Mouse (Mus musculus) MEL (cell line): Measurements from ENCODE around the gene Sptbn4. TPM values are rescaled to one million over a fixed set of nuclear protein-coding genes. Genes with fewer than 3 reads are reported as not detected.

ENCODE experiments used
- DNase-seq: peaks from one replicate; pipeline ENCODE4 v3.0.0; 2011; ENCODE audit warnings: low read depth, low spot score
- H3K27ac ChIP-seq: 2 replicates; pipeline ENCODE4 v1.5.1; 2012; ENCODE audit warnings: low read depth, mild to moderate bottlenecking, control low read depth, low read length, moderate library complexity; ENCODE audit not compliant: control insufficient read depth
- H3K27me3 ChIP-seq, 2 experiments: fragments of 150-350 bp in 1 of 2; sonication (generic) in 1 of 2; 2 replicates each; pipeline ENCODE4 v1.6.1; 2012; ENCODE audit warnings: low read length in 2 of 2, mild to moderate bottlenecking in 2 of 2, improper control_type of control experiment in 1 of 2, moderate library complexity in 1 of 2; ENCODE audit not compliant: insufficient read depth in 2 of 2, control insufficient read depth in 1 of 2
- H3K36me3 ChIP-seq, 2 experiments: 2 replicates each; pipeline ENCODE4 v1.6.1; 2012 to 2014; ENCODE audit warnings: low read length in 2 of 2, improper control_type of control experiment in 1 of 2, inconsistent platforms in 1 of 2, mild to moderate bottlenecking in 1 of 2; ENCODE audit not compliant: insufficient read depth in 2 of 2, control insufficient read depth in 1 of 2
- H3K4me1 ChIP-seq, 2 experiments: fragments of 150-350 bp in 1 of 2; sonication (generic) in 1 of 2; 2 replicates each; pipeline ENCODE4 v1.6.1; 2012; ENCODE audit warnings: low read length in 2 of 2, improper control_type of control experiment in 1 of 2, mild to moderate bottlenecking in 1 of 2; ENCODE audit not compliant: insufficient read depth in 2 of 2, control insufficient read depth in 1 of 2
- H3K4me3 ChIP-seq, 2 experiments: fragments of 150-350 bp in 1 of 2; sonication (generic) in 1 of 2; 2 replicates each; pipeline ENCODE4 v1.5.1; 2012; ENCODE audit warnings: low read depth in 2 of 2, low read length in 2 of 2, mild to moderate bottlenecking in 2 of 2, moderate library complexity in 2 of 2, control low read depth in 1 of 2, improper control_type of control experiment in 1 of 2; ENCODE audit not compliant: control insufficient read depth in 1 of 2, insufficient read depth in 1 of 2
- H3K79me2 ChIP-seq: 2 replicates; pipeline ENCODE4 v1.6.1; 2012; ENCODE audit warnings: mild to moderate bottlenecking, low read length, moderate library complexity; ENCODE audit not compliant: control insufficient read depth, poor library complexity, insufficient read depth
- H3K9ac ChIP-seq: 2 replicates; pipeline ENCODE4 v1.6.1; 2012; ENCODE audit warnings: low read depth, mild to moderate bottlenecking, control low read depth, low read length, moderate library complexity; ENCODE audit not compliant: control insufficient read depth, poor library complexity, severe bottlenecking
- H3K9me3 ChIP-seq: fragments of 150-350 bp; sonication (generic); replicated peaks from 2 replicates; pipeline ENCODE4 v1.6.1; 2012; ENCODE audit warnings: mild to moderate bottlenecking, low read length, improper control_type of control experiment, moderate library complexity; ENCODE audit not compliant: insufficient read depth
- BHLHE40 ChIP-seq: IDR thresholded peaks from 2 replicates; pipeline ENCODE4 v1.6.1; 2012; ENCODE audit warnings: low read depth, mild to moderate bottlenecking, inconsistent platforms, low read length, improper control_type of control experiment, borderline replicate concordance
- CHD1 ChIP-seq: IDR thresholded peaks from 2 replicates; pipeline ENCODE4 v1.6.1; 2012; ENCODE audit warnings: low read depth, mild to moderate bottlenecking, inconsistent platforms, low read length, improper control_type of control experiment
- CHD2 ChIP-seq: IDR thresholded peaks from 2 replicates; pipeline ENCODE4 v1.6.1; 2011; ENCODE audit warnings: low read length, improper control_type of control experiment
- CTCF ChIP-seq, 3 experiments: IDR thresholded peaks in 2 of 3; conservative IDR thresholded peaks in 1 of 3; 2 replicates each; pipeline ENCODE4 v1.5.1; 2011 to 2012; ENCODE audit warnings: low read length in 3 of 3, low read depth in 2 of 3, mild to moderate bottlenecking in 2 of 3, improper control_type of control experiment in 1 of 3, inconsistent platforms in 1 of 3, mixed read lengths in 1 of 3, moderate library complexity in 1 of 3; ENCODE audit not compliant: control insufficient read depth in 1 of 3, insufficient read depth in 1 of 3, poor library complexity in 1 of 3, severe bottlenecking in 1 of 3
- E2F4 ChIP-seq: IDR thresholded peaks from 2 replicates; pipeline ENCODE4 v1.6.1; 2011; ENCODE audit warnings: low read depth, low read length, improper control_type of control experiment, borderline replicate concordance
- ELF1 ChIP-seq: IDR thresholded peaks from 2 replicates; pipeline ENCODE4 v1.6.1; 2014; ENCODE audit warnings: low read depth, mild to moderate bottlenecking, inconsistent platforms, low read length, improper control_type of control experiment, moderate library complexity
- EP300 ChIP-seq, 2 experiments: IDR thresholded peaks; 2 replicates each; pipeline ENCODE4 v1.6.1; 2011; ENCODE audit warnings: improper control_type of control experiment in 2 of 2, low read length in 2 of 2, low read depth in 1 of 2, mild to moderate bottlenecking in 1 of 2
- ETS1 ChIP-seq: IDR thresholded peaks from 2 replicates; pipeline ENCODE4 v1.6.1; 2012; ENCODE audit warnings: low read depth, mild to moderate bottlenecking, inconsistent platforms, low read length, improper control_type of control experiment, moderate library complexity
- GATA1 ChIP-seq: IDR thresholded peaks from 2 replicates; pipeline ENCODE4 v1.6.1; 2011; ENCODE audit warnings: low read depth, low read length, improper control_type of control experiment
- HCFC1 ChIP-seq: IDR thresholded peaks from 2 replicates; pipeline ENCODE4 v1.6.1; 2012; ENCODE audit warnings: low read depth, mild to moderate bottlenecking, inconsistent platforms, low read length, improper control_type of control experiment, moderate library complexity
- JUND ChIP-seq: IDR thresholded peaks from 2 replicates; pipeline ENCODE4 v1.6.1; 2011; ENCODE audit warnings: low read depth, mild to moderate bottlenecking, improper control_type of control experiment, low read length
- KAT2A ChIP-seq: conservative IDR thresholded peaks from 2 replicates; pipeline ENCODE4 v1.6.1; 2012; ENCODE audit warnings: low read depth, low read length, improper control_type of control experiment, inconsistent platforms
- MAFK ChIP-seq: IDR thresholded peaks from 2 replicates; pipeline ENCODE4 v1.6.1; 2011; ENCODE audit warnings: low read depth, mild to moderate bottlenecking, low read length, improper control_type of control experiment, borderline replicate concordance
- MAX ChIP-seq: IDR thresholded peaks from 2 replicates; pipeline ENCODE4 v1.6.1; 2011; ENCODE audit warnings: low read length, improper control_type of control experiment
- MAZ ChIP-seq: IDR thresholded peaks from 2 replicates; pipeline ENCODE4 v1.6.1; 2012; ENCODE audit warnings: low read depth, mild to moderate bottlenecking, inconsistent platforms, low read length, improper control_type of control experiment
- MEF2A ChIP-seq: IDR thresholded peaks from 2 replicates; pipeline ENCODE4 v1.6.1; 2014; ENCODE audit warnings: low read depth, mild to moderate bottlenecking, inconsistent platforms, low read length, improper control_type of control experiment; ENCODE audit not compliant: poor library complexity, insufficient replicate concordance, severe bottlenecking; ENCODE audit errors: extremely low read depth
- MXI1 ChIP-seq: IDR thresholded peaks from 2 replicates; pipeline ENCODE4 v1.6.1; 2011; ENCODE audit warnings: mild to moderate bottlenecking, low read depth, low read length, improper control_type of control experiment
- MYB ChIP-seq: IDR thresholded peaks from 2 replicates; pipeline ENCODE4 v1.6.1; 2011; ENCODE audit warnings: mild to moderate bottlenecking, low read depth, low read length, improper control_type of control experiment
- MYC ChIP-seq: IDR thresholded peaks from 2 replicates; pipeline ENCODE4 v1.6.1; 2011; ENCODE audit warnings: low read depth, mild to moderate bottlenecking, low read length, improper control_type of control experiment, moderate library complexity
- NELFE ChIP-seq: IDR thresholded peaks from 2 replicates; pipeline ENCODE4 v1.6.1; 2011; ENCODE audit warnings: low read depth, low read length, improper control_type of control experiment
- NRF1 ChIP-seq: IDR thresholded peaks from 2 replicates; pipeline ENCODE4 v1.6.1; 2014; ENCODE audit warnings: low read depth, mild to moderate bottlenecking, inconsistent platforms, low read length, improper control_type of control experiment, moderate library complexity; ENCODE audit not compliant: poor library complexity, insufficient read depth, severe bottlenecking
- POLR2A ChIP-seq, 2 experiments: IDR thresholded peaks; 2 replicates each; pipeline ENCODE4 v1.6.1; 2011 to 2012; ENCODE audit warnings: low read length in 2 of 2, mild to moderate bottlenecking in 2 of 2, control low read depth in 1 of 2, improper control_type of control experiment in 1 of 2, low read depth in 1 of 2, moderate library complexity in 1 of 2; ENCODE audit not compliant: control insufficient read depth in 1 of 2, insufficient read depth in 1 of 2, poor library complexity in 1 of 2
- POLR2AphosphoS2 ChIP-seq: IDR thresholded peaks from 2 replicates; pipeline ENCODE4 v1.6.1; 2011; ENCODE audit warnings: low read length, improper control_type of control experiment
- POLR2AphosphoS5 ChIP-seq: IDR thresholded peaks from 2 replicates; pipeline ENCODE4 v1.6.1; 2012; ENCODE audit warnings: low read depth, borderline replicate concordance, mild to moderate bottlenecking, inconsistent platforms, low read length, moderate library complexity, mixed read lengths
- RAD21 ChIP-seq: IDR thresholded peaks from 2 replicates; pipeline ENCODE4 v1.6.1; 2011; ENCODE audit warnings: mild to moderate bottlenecking, low read depth, low read length, improper control_type of control experiment
- RCOR1 ChIP-seq: IDR thresholded peaks from 2 replicates; pipeline ENCODE4 v1.6.1; 2012; ENCODE audit warnings: low read depth, mild to moderate bottlenecking, inconsistent platforms, low read length, improper control_type of control experiment
- SIN3A ChIP-seq: IDR thresholded peaks from 2 replicates; pipeline ENCODE4 v1.6.1; 2012; ENCODE audit warnings: low read length, improper control_type of control experiment, inconsistent platforms
- SMC3 ChIP-seq: IDR thresholded peaks from 2 replicates; pipeline ENCODE4 v1.6.1; 2011; ENCODE audit warnings: low read depth, low read length, improper control_type of control experiment
- TAL1 ChIP-seq: IDR thresholded peaks from 2 replicates; pipeline ENCODE4 v1.6.1; 2012; ENCODE audit warnings: mild to moderate bottlenecking, inconsistent platforms, low read length, moderate library complexity, mixed read lengths
- TBP ChIP-seq: IDR thresholded peaks from 2 replicates; pipeline ENCODE4 v1.8.0; 2011; ENCODE audit warnings: low read depth, low read length, improper control_type of control experiment
- TCF12 ChIP-seq: IDR thresholded peaks from 2 replicates; pipeline ENCODE4 v1.6.1; 2014; ENCODE audit warnings: low read depth, mild to moderate bottlenecking, inconsistent platforms, low read length, improper control_type of control experiment, moderate library complexity
- USF1 ChIP-seq: IDR thresholded peaks from 2 replicates; pipeline ENCODE4 v1.6.1; 2014; ENCODE audit warnings: low read depth, mild to moderate bottlenecking, inconsistent platforms, low read length, improper control_type of control experiment, moderate library complexity
- USF2 ChIP-seq, 2 experiments: IDR thresholded peaks; 2 replicates each; pipeline ENCODE4 v1.6.1; 2011 to 2012; ENCODE audit warnings: improper control_type of control experiment in 2 of 2, low read length in 2 of 2, borderline replicate concordance in 1 of 2, inconsistent platforms in 1 of 2, low read depth in 1 of 2, mild to moderate bottlenecking in 1 of 2; ENCODE audit not compliant: insufficient read depth in 1 of 2
- ZC3H11A ChIP-seq: IDR thresholded peaks from 2 replicates; pipeline ENCODE4 v1.6.1; 2012; ENCODE audit warnings: low read depth, mild to moderate bottlenecking, inconsistent platforms, low read length, improper control_type of control experiment
- ZMIZ1 ChIP-seq: IDR thresholded peaks from 2 replicates; pipeline ENCODE4 v1.6.1; 2012; ENCODE audit warnings: low read depth, mild to moderate bottlenecking, inconsistent platforms, low read length, improper control_type of control experiment, moderate library complexity
- ZNF384 ChIP-seq: IDR thresholded peaks from 2 replicates; pipeline ENCODE4 v1.6.1; 2012; ENCODE audit warnings: low read depth, mild to moderate bottlenecking, inconsistent platforms, low read length, improper control_type of control experiment
- polyA plus RNA-seq, 2 experiments: library from polyadenylated mRNA; stranded (reverse) in 1 of 2; unstranded in 1 of 2; fragments of >175 nt in 1 of 2; fragments of >200 nt in 1 of 2; gene quantifications; 2 replicates each; pipeline versions ENCODE4 v1.2.1 to v1.2.4; 2012; ENCODE audit warnings: low replicate concordance in 2 of 2, low read depth in 1 of 2; ENCODE audit not compliant: insufficient read length in 2 of 2, insufficient read depth in 1 of 2, missing spikeins in 1 of 2
- total RNA-seq: library from RNA; depleted of rRNA; stranded (reverse); fragments of 300-350 nt; gene quantifications from 2 replicates; pipeline ENCODE4 v1.2.3, GENCODE M21; 2012

Sptbn4 gene
- total and polyA plus RNA-seq, 3 experiments, result 0.19 to 0.68 TPM; not detected in 1

DNA sequence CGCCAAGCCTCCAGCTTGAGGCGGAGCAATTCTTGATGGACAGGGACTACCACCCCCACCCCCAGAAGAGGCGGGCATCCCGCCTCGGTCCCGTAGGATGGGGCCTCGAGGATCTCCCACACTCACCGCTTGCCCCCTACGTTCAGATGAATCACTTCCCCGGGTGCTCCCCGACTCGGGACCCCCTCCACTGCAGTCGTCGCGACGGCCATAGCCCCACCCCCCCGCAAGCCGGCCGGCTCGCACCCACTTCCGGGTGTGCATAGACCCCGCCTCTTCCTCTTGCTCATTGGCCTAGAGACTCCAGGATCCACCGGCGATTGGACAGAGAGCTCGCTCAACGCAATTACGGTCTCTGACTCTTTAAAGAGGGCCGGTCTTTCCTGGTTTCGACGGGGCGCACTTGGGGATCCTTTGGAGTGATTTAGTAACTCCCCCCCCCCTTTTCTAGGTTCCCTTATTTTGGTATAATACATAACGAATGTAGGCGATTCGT lies 91.7 kb downstream of the Sptbn4 start, which contains the start of gene Shkbp1:
Shkbp1 (minus strand) TSS at position 275 of the 496 bp plus-strand sequence.
- peaks cover 4 to 16% of the 10 kb centered on the region in 2 experiments for H3K4me1 ChIP-seq
- peak; percentile 97 for DNase-seq
- no peaks in the 10 kb centered on the region for H3K9me3 ChIP-seq
- H3K27ac ChIP-seq, result peak within 1 kb of the TSS; percentile 85
- H3K36me3 ChIP-seq, result peaks cover 0 to 14% of the 10 kb centered on the region in 2 experiments; a peak in 2 of 4 replicates
- no peaks in the 10 kb centered on the region for H3K27me3 ChIP-seq
- peaks cover 3% of the 10 kb centered on the region; the same call in 1 of the 2 replicates for H3K79me2 ChIP-seq
- peak within 1 kb of the TSS; percentile 58 to 96 for H3K4me3 ChIP-seq
- peak within 1 kb of the TSS; percentile 69 for H3K9ac ChIP-seq
- TF ChIP-seq TAL1 (no peak), POLR2A (IDR thresholded peaks at IDR 0.05; ENCODE audit: control insufficient read depth in 1 of 2, insufficient read depth in 1 of 2, low read depth in 1 of 2, low read length in 2 of 2, poor library complexity in 1 of 2) (peak in 1 of 2 experiments; percentile 23; a peak in 2 of 4 replicates), USF1 (0 out of 2 replicates have a peak, but pooled peaks have one; percentile 8), MAFK (no peak), MYC (no peak), TBP (peak; percentile 35; the same call in 1 of the 2 replicates), USF2 (IDR thresholded peaks at IDR 0.05; ENCODE audit: borderline replicate concordance in 1 of 2, insufficient read depth in 1 of 2, low read depth in 1 of 2, low read length in 2 of 2) (no peak), KAT2A (no peak), BHLHE40 (no peak), ELF1 (peak; percentile 99), MYB (no peak), EP300 (IDR thresholded peaks at IDR 0.05; ENCODE audit: low read depth in 1 of 2, low read length in 2 of 2) (0 out of 4 replicates have a peak, but pooled peaks of 1 of the 2 experiments have one; percentile 9), RAD21 (no peak), SIN3A (0 out of 2 replicates have a peak, but pooled peaks have one; percentile 63), POLR2AphosphoS5 (no peak), POLR2AphosphoS2 (no peak), CHD2 (peak; percentile 29; the same call in 1 of the 2 replicates), CTCF (IDR thresholded peaks at IDR 0.05 in 2 of 3, conservative IDR thresholded peaks at IDR 0.05 in 1 of 3; ENCODE audit: control insufficient read depth in 1 of 3, insufficient read depth in 1 of 3, low read depth in 2 of 3, low read length in 3 of 3, poor library complexity in 1 of 3, severe bottlenecking in 1 of 3) (no peak), RCOR1 (peak; percentile 29; the same call in 1 of the 2 replicates), MEF2A (no peak), MAZ (peak; percentile 91), SMC3 (no peak; the same call in 1 of the 2 replicates), TCF12 (no peak), ZMIZ1 (no peak; the same call in 1 of the 2 replicates), NELFE (peak; percentile 56), JUND (no peak), HCFC1 (peak; percentile 78), ETS1 (peak; percentile 28; the same call in 1 of the 2 replicates), ZC3H11A (no peak), ZNF384 (no peak), CHD1 (no peak), MAX (no peak), MXI1 (0 out of 2 replicates have a peak, but pooled peaks have one; percentile 39), NRF1 (peak; percentile 17; the same call in 1 of the 2 replicates), GATA1 (no peak), E2F4 (no peak)
